Mouse (Mus musculus) left cerebral cortex, adult 18-20 months (tissue): ENCODE measurements around the gene Dmrtc1a. TPM values are rescaled to one million over a fixed set of nuclear protein-coding genes. Genes with fewer than 3 reads are reported as not detected.
"Not testable (repeated sequence)": the region's sequence is repeated elsewhere in the genome, so short reads cannot be mapped to it uniquely, and the experiment has no call there.

Source experiments
- DNase-seq, 2 experiments: peaks; one replicate each; pipeline ENCODE4 v3.0.0; 2021 to 2022; ENCODE audit warnings: low spot score in 2 of 2, mixed read lengths in 1 of 2
- long read RNA-seq, 2 experiments: library from polyadenylated mRNA; stranded (forward); transcript quantifications; one replicate each; pipeline ENCODE4 v2.0.0; 2021
- total RNA-seq, 2 experiments: library from RNA; stranded (reverse); gene quantifications; 2 replicates each; pipeline ENCODE4 v1.2.3; 2021

Gene Dmrtc1a
- 1 to 10 TPM; 6.5 to 7.9 TPM for total RNA-seq
- long read RNA-seq, experiment 1, partial matches to known transcripts, result 0 of 7 reads
- long read RNA-seq, experiment 1, other reads (novel, unspliced or antisense), result 7 of 7 reads
- long read RNA-seq, experiment 2, partial matches to known transcripts, result 0 of 12 reads
- long read RNA-seq, experiment 2, other reads (novel, unspliced or antisense), result 12 of 12 reads

DNA sequence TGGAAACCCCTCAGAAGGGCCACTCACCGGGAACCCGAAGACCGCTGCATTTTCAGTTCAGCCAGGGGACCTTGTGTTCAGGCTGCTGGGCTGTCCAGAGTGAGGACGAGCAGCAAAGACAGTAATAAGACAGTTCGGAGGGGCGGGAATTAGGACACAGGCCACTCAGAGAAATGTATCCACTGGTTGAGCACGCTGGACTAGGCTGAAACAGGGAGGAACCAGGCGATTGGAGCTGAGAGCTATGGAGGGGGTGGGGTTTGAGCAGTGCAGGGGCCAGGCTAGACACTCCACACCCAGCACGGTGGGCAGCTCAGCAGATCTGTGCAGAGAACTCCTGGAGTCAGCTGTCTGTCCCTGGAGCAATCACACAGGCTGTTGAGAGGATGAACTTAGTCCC lies at the start of gene Dmrtc1a, which contains the start of gene 1700011M02Rik:
TSS of gene Dmrtc1a (minus strand) at position 101 of the 400 bp plus-strand sequence.
TSS of gene 1700011M02Rik (plus strand) at position 319 of the 400 bp plus-strand sequence.
- not testable (repeated sequence) for DNase-seq

- DNase-seq, result peak in 1 of 2 experiments; percentile 4
Measured at GRCm38 (mm10) chrX:102950136-102950535, 41.6 kb upstream of the Dmrtc1a start.

- no peak for DNase-seq
Measured at GRCm38 (mm10) chrX:102936743-102937142, 28.3 kb upstream of the Dmrtc1a start.

DNA sequence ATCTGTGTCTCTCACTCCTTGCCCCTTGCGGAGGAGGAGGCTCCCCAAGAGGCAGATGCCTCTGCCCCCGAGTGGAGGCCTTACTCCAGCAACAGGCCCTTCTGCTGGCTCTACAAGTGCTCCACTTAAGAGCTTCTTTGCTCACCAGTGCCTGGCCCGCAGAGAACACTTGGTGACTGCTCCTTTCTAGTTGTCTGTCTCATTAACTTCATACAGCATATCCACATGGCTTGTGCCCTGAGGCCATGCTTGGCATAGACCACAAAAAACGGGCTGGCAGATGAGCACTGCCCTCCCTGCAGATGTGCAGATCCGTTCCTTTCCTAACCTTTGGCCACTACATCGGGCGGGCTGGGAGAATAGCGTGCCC lies 25.9 kb upstream of the Dmrtc1a start:
- no peak for DNase-seq

DNA sequence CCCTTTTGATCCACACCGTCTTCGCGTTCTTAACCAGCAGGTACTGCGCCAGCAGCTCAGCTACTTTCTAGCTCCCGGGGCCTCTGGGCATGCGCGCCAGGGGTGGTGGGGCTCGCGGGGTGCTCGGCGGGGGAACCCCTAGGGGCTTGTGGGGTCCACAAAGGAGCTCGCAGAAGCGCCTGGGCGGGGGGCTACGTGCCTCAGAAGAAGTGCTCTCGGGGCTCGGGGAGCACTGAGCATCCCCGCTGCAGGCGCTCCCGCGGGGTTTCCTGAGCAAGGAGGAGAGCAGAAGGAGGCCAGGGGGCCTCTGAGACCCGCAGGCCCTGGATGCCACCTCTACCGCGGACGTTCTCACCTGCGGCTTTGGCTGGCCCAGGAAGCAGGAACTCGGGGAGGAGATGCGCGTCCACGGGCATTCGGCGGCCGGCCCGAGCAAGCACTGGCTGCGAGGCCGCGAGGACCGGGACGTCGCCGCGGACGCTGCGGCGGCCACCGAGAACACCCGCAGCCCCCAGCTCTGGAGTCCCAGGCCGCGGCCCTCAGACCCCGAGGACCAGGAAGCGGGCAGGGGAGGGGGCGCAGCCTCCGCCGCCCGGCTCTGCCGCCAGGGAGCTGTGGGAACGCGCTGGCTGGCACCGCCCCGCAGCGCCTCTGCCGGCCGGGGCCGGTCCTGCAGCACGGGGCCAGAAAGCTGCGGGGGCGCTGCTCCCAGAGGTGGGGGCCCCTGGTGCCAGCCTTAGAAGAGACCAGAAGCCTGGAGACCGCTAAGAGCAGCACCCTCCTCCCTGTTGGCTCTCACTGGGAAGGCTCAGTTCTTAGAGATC lies 25.3 kb upstream of the Dmrtc1a start:
- DNase-seq, result peak; percentile 64 to 67

DNA sequence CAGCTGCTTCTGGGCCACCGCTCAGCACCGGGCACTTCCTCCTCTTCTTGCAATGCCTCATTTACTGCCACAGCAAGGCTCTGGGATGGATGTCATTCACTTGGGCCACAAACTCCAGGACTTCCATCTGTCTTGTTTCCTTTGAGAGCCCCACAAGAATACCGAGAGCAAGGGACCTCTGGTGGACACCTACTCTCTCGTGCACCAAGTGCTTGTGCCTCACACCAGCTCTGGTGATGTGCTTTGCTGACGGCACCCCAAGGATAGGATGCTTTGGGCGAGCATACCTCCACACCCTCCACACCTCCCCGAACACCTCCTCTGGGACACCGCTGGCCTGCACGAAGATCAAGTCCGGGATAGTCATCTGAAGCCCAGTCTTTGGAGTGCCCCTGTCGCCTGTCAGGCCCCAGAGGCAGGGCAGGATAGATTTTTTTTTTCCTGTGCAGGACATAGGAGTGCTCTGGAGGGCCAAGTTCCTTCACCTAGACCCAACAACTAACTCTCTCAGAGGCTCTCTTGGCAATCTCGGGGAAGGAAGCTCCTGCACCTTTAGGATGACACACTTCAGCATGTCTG lies 24.6 kb upstream of the Dmrtc1a start:
- DNase-seq, result peak in 1 of 2 experiments; percentile 2

DNA sequence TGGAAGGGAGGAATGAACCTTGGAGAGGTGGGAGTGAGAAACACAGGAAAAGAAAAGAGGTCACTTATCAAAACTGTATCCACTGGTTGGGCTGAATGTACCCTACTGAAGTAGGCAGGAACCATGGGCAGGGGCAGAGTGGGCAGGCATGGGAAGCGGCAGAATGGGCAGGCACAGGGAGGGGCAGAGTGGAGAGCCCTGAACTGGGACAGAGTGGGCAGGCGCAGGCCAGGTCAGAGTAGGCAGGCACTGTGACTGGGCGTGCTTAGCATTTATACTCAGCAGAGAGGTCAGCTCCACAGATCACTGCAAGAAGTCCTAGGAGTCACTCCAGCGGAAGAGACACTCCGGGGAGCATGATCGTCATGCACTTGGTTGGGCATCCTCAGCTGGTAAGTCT lies 19.6 kb upstream of the Dmrtc1a start, which contains the start of gene 1700018G05Rik:
TSS of gene 1700018G05Rik (plus strand) at position 301 of the 400 bp plus-strand sequence.
- not testable (repeated sequence) for DNase-seq

DNA sequence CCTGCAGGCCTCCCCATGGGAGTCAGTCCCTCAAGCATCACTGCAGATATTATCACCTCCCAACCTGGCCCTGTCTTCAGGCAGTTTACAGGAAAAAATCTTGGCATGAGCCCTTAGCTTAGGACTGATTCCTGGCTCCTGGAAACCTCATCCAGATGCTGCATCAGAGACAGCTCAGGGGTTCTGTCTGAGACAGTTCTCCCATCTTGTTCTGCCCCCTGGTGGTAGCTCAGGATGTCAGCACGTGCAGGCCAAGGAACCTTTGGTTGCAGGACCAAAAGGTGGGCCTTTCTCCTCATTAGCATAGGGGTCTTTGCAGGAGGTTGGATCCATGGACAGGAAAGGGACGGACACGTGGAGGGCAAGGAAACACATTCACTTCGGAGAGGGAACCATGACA lies 18.2 kb upstream of the Dmrtc1a start:
- DNase-seq, result peak; percentile 28 to 44

- not testable (repeated sequence) for DNase-seq
Measured at GRCm38 (mm10) chrX:102914823-102915222, 6.3 kb upstream of the Dmrtc1a start.

- DNase-seq, result no peak
Measured at GRCm38 (mm10) chrX:102867871-102868270, 40.6 kb downstream of the Dmrtc1a start, which contains the start of gene 1700031F05Rik. 1700031F05Rik (minus strand) TSS chrX:102867971.

GRCm38 (mm10) chrX:102854516-102854915 lies 54.0 kb downstream of the Dmrtc1a start, which contains the start of gene Dmrtc1c2:
Dmrtc1c2 (minus strand) TSS chrX:102854616.
- not testable (repeated sequence) for DNase-seq

Other genes starting within 250 kb of the Dmrtc1a start
- gene Gm3880, start 221.7 kb downstream of the Dmrtc1a start, total RNA-seq, result not detected
- gene Gm9112, start 201.1 kb downstream of the Dmrtc1a start, total RNA-seq, result not detected
- not detected for gene Dmrtc1b, start 200.8 kb downstream of the Dmrtc1a start, total RNA-seq
- not detected for gene Dmrtc1c1, start 105.7 kb downstream of the Dmrtc1a start, total RNA-seq
- gene Dmrtc1c2, start 54.1 kb downstream of the Dmrtc1a start, total RNA-seq, result not detected
- gene 1700031F05Rik, start 40.7 kb downstream of the Dmrtc1a start, total RNA-seq, result not detected
- not detected for gene 1700011M02Rik, start 218 bp upstream of the Dmrtc1a start, total RNA-seq
- gene 1700018G05Rik, start 19.7 kb upstream of the Dmrtc1a start, total RNA-seq, result not detected